Mouse (Mus musculus) c-Kit-positive CD71-positive TER-119-positive erythroid progenitor cells, embryonic 14.5 days (primary cell): ENCODE data around the gene Agpat3.

Source experiments
- DNase-seq: peaks from one replicate; pipeline ENCODE4 v3.0.0-alpha.2; 2013; ENCODE audit warnings: low spot score

The Agpat3 gene

GRCm38 (mm10) chr10:78351887-78352665, at the start of gene Agpat3:
Gene Agpat3, minus strand, starts transcription at chr10:78352489.
- DNase-seq: no peak

GRCm38 (mm10) chr10:78401127-78401526, 48.8 kb upstream of the Agpat3 start:
- DNase-seq: no peak

GRCm38 (mm10) chr10:78399090-78399657, 46.9 kb upstream of the Agpat3 start:
- peak; percentile 74 for DNase-seq

GRCm38 (mm10) chr10:78396625-78396885, 44.3 kb upstream of the Agpat3 start:
- no peak for DNase-seq

- DNase-seq: peak; percentile 87
Observed at GRCm38 (mm10) chr10:78395819-78396624, 43.7 kb upstream of the Agpat3 start.

- no peak for DNase-seq
Observed at GRCm38 (mm10) chr10:78395377-78395776, 43.1 kb upstream of the Agpat3 start.

GRCm38 (mm10) chr10:78392072-78392471, 39.8 kb upstream of the Agpat3 start:
- peak; percentile 70 for DNase-seq

- DNase-seq: no peak
Observed at GRCm38 (mm10) chr10:78390982-78391470, 38.7 kb upstream of the Agpat3 start.

- DNase-seq: no peak
Observed at GRCm38 (mm10) chr10:78388216-78388980, 36.1 kb upstream of the Agpat3 start.

GRCm38 (mm10) chr10:78385520-78385919, 33.2 kb upstream of the Agpat3 start:
- DNase-seq: no peak

GRCm38 (mm10) chr10:78383567-78383966, 31.3 kb upstream of the Agpat3 start:
- DNase-seq: no peak

GRCm38 (mm10) chr10:78378516-78378915, 26.2 kb upstream of the Agpat3 start:
- DNase-seq: no peak

GRCm38 (mm10) chr10:78372681-78373668, 20.7 kb upstream of the Agpat3 start:
- DNase-seq: peak; percentile 57

- no peak for DNase-seq
Observed at GRCm38 (mm10) chr10:78371746-78372145, 19.5 kb upstream of the Agpat3 start.

GRCm38 (mm10) chr10:78367586-78367985, 15.3 kb upstream of the Agpat3 start:
- DNase-seq: peak; percentile 47

GRCm38 (mm10) chr10:78366851-78367312, 14.6 kb upstream of the Agpat3 start:
- peak; percentile 81 for DNase-seq

GRCm38 (mm10) chr10:78366195-78366834, 14.0 kb upstream of the Agpat3 start:
- no peak for DNase-seq

GRCm38 (mm10) chr10:78365555-78365954, 13.3 kb upstream of the Agpat3 start:
- DNase-seq: no peak

GRCm38 (mm10) chr10:78364106-78364505, 11.8 kb upstream of the Agpat3 start:
- no peak for DNase-seq

GRCm38 (mm10) chr10:78363366-78363765, 11.1 kb upstream of the Agpat3 start:
- DNase-seq: no peak
